Mouse (Mus musculus) forebrain, postnatal 0 days (tissue): ENCODE measurements around the gene Gm17334. TPM values are rescaled to one million over a fixed set of nuclear protein-coding genes. Genes with fewer than 3 reads are reported as not detected.

Source experiments
- ATAC-seq: fragments of 200-750 bp; cut with Nextera tagmentation; 2 replicates; pipeline ENCODE4 v1.8.0; 2017; ENCODE audit warnings: mild to moderate bottlenecking, moderate library complexity
- DNase-seq: peaks from one replicate; pipeline ENCODE4 v3.0.0-alpha.2; 2015
- H3K27ac ChIP-seq: fragments of 300-500 bp; sonication (generic); 2 replicates; pipeline ENCODE4 v1.5.1; 2014; ENCODE audit warnings: low read depth, mild to moderate bottlenecking, antibody characterized with exemption, low read length, moderate library complexity, mixed read lengths
- H3K27me3 ChIP-seq: fragments of 300-500 bp; sonication (generic); 2 replicates; pipeline ENCODE4 v1.6.1; 2014; ENCODE audit warnings: mild to moderate bottlenecking, low read length, mixed read lengths; ENCODE audit not compliant: insufficient read depth
- H3K36me3 ChIP-seq: fragments of 300-500 bp; sonication (generic); 2 replicates; pipeline ENCODE4 v1.6.1; 2014; ENCODE audit warnings: mild to moderate bottlenecking, moderate library complexity; ENCODE audit not compliant: insufficient read depth
- H3K4me1 ChIP-seq: fragments of 300-500 bp; sonication (generic); 2 replicates; pipeline ENCODE4 v1.6.1; 2014; ENCODE audit warnings: antibody characterized with exemption; ENCODE audit not compliant: insufficient read depth
- H3K4me2 ChIP-seq: fragments of 300-500 bp; sonication (generic); 2 replicates; pipeline ENCODE4 v1.6.1; 2014; ENCODE audit warnings: low read depth, mild to moderate bottlenecking, moderate library complexity
- H3K4me3 ChIP-seq: fragments of 300-500 bp; sonication (generic); 2 replicates; pipeline ENCODE4 v1.5.1; 2014; ENCODE audit warnings: low read depth, low read length, mixed read lengths
- H3K9ac ChIP-seq: fragments of 300-500 bp; sonication (generic); 2 replicates; pipeline ENCODE4 v1.6.1; 2014; ENCODE audit warnings: mild to moderate bottlenecking
- H3K9me3 ChIP-seq: fragments of 300-500 bp; sonication (generic); 2 replicates; pipeline ENCODE4 v1.6.1; 2016; ENCODE audit warnings: low read length
- CTCF ChIP-seq: sonication (generic); IDR thresholded peaks from 2 replicates; pipeline ENCODE4 v1.5.1; 2016; ENCODE audit warnings: antibody characterized with exemption, control low read depth, low read depth
- WGBS: fragments of 180-500 bp; shearing (Covaris S2); extraction: QIAGEN DNeasy Blood & Tissue Kit; methylation state at CpG from one replicate; pipeline ENCODE4 v1.1.7; 2014; 5-methylcytosine and 5-hydroxymethylcytosine counted together
- polyA plus RNA-seq: library from polyadenylated mRNA; unstranded; fragments of >200 nt; fragmentation: Nextera tagmentation; extraction: Ambion mirVana; gene quantifications from 2 replicates; pipeline ENCODE4 v1.2.1, GENCODE M21; 2015
- total RNA-seq: library from RNA; depleted of rRNA; stranded (reverse); fragments of >200 nt; gene quantifications from 2 replicates; pipeline ENCODE4 v1.2.3, GENCODE M21; 2014

The Gm17334 gene
- total and polyA plus RNA-seq, 2 experiments from 2014 or later = 1.5 TPM; not detected in 1

DNA sequence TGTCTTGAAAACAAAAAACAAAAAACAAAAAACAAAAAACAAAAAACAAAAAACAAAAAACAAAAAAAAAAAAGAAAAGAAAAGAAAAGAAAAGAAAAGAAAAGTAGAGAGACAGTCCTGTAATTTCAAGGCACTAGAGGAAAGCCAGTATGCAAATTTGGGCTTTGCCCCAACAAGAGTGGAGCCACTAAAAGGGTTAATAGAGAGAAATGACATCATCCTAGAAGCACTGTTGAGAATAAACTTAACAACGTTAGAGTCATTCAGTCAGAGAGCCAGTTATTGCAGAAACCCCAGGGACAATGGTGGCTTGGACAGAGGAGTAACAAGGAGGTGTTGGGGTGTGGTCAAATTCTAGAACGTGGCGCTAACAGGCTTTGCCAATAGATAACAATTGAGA is 41.8 kb upstream of the Gm17334 start:
- DNase-seq = no peak
- WGBS = 61% methylated on average over 3 of the region's 3 CpGs
- no peak for TF ChIP-seq CTCF

DNA sequence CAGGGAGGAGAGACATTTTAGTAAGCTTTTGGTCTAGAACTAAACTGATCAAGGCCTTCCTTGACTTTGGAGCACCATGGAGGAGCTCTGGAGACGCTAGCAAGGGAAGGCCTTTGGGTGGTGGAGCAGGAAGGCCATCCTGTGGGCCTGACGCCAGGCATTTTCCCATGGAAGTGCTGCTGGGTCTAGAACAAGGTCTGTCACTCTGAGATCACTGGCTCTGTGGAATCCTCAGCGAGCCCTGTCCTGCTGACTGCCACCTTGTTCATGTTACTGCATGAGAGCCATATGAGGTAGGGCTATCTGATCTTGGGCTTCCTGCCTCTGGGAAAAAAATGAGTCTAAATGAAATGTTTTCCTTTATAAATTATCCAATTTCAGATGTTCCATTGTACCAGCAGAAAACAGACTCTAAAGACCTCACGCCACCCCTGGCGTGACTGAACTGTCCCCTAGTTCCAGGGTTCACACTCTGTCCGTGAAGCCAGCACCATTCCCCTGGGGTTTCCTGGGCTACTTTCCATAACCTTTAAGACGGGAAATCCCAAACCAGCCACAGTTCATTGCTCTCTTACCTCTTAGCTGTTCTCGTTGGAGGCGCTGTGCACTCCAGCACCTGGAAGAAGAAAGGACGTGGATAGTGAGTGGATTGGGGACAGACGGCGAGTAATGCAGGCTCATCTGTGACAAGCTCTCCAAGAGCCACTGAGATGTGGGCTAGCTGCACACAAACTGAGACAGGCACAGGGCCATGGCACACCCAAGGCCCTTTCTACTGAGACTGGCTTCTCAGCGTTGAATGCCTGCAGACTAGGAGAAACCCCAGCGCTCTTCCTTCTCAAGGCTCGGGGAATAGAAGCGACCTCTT is 40.2 kb upstream of the Gm17334 start:
- no peaks in the 10 kb centered on the region for H3K4me1 ChIP-seq
- H3K9me3 ChIP-seq = no peaks in the 10 kb centered on the region
- DNase-seq (no peak), ATAC-seq (no peak)
- H3K4me2 ChIP-seq = no peak overlapping the region
- no peaks in the 10 kb centered on the region for H3K36me3 ChIP-seq
- no peak overlapping the region for H3K27ac ChIP-seq
- no peak for TF ChIP-seq CTCF
- WGBS = 86% methylated on average over 16 of the region's 16 CpGs
- H3K9ac ChIP-seq = no peak overlapping the region
- H3K27me3 ChIP-seq = no peaks in the 10 kb centered on the region
- H3K4me3 ChIP-seq = no peak overlapping the region

More for the DNA sequence above, 41.8 kb upstream of the Gm17334 start:
- Histone ChIP-seq H3K27me3 (no peaks in the 10 kb centered on the region), H3K4me3 (no peak overlapping the region), H3K36me3 (no peaks in the 10 kb centered on the region), H3K4me1 (no peaks in the 10 kb centered on the region), H3K4me2 (no peak overlapping the region), H3K27ac (no peak overlapping the region), H3K9me3 (no peaks in the 10 kb centered on the region), H3K9ac (no peak overlapping the region)
- no peak for ATAC-seq

DNA sequence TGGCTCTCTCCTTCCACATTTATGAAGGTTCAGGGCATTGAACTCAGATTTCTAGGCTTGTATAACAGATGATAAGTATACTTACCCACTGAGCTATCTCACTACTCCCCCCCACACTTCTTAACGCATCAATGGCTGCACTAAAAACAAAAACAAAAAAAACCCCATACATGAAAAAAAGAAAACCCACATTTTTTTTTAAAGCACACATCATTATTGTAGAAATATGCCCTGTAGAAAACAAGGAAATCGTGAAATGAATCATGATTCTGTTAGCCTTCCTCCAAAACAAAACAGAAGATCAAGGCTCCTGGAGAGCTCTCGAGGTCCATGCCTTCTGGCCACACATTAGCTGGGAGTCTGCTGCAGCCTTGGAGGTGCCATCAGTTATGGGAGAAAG is 38.3 kb upstream of the Gm17334 start:
- no peak for TF ChIP-seq CTCF
- Histone ChIP-seq H3K9me3 (no peaks in the 10 kb centered on the region), H3K9ac (no peak overlapping the region), H3K27me3 (no peaks in the 10 kb centered on the region), H3K27ac (no peak overlapping the region), H3K36me3 (no peaks in the 10 kb centered on the region), H3K4me2 (no peak overlapping the region), H3K4me1 (no peaks in the 10 kb centered on the region), H3K4me3 (no peak overlapping the region)
- DNase-seq (no peak), ATAC-seq (no peak)
- WGBS = 83% methylated on average over 3 of the region's 3 CpGs

DNA sequence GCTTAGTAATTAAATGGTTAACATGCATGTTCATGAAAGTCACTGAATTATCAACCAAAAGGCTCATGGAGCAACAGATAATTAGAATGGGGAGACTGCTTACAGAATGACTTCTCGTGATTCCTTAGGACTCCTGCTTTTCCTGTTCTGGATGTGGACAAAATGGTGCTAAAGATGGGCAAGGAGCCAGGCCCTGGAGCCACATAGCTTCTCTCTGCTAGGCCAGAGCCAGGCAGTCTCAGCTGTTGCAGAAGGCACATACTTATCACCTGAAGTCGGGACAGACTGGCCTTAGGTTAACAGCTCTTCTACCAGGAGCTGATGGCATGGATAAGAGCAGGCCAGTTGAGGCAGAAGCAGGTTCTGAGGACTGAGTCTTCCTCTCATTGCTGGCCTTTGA is 37.8 kb upstream of the Gm17334 start:
- Histone ChIP-seq H3K4me2 (no peak overlapping the region), H3K9me3 (no peaks in the 10 kb centered on the region), H3K9ac (no peak overlapping the region), H3K4me3 (no peak overlapping the region), H3K36me3 (no peaks in the 10 kb centered on the region), H3K27ac (no peak overlapping the region), H3K27me3 (no peaks in the 10 kb centered on the region), H3K4me1 (no peaks in the 10 kb centered on the region)
- TF ChIP-seq CTCF = no peak
- WGBS = 77% methylated on average over 2 of the region's 2 CpGs
- no peak for DNase-seq
- no peak for ATAC-seq

DNA sequence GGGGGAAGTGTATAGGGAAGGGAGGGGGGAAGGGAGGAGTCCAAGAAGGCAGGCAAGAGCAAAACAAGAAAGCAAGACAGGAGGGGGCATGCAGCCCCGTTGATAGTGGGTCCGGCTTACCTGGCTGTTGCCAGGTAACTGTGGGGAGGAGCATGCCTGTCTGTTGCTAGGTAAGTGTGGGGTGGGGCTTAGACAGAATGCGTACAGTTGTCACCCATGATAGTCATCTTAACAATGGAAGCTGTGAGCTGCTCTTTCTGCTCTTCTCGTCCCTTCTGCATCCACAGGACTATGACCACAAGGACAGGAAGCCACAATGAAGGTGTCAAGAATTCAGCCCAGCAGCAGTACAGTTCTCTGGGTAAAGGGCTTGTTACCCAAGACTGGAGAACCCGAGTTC is 37.2 kb upstream of the Gm17334 start:
- TF ChIP-seq CTCF = no peak
- H3K4me3 ChIP-seq = no peak overlapping the region
- no peaks in the 10 kb centered on the region for H3K36me3 ChIP-seq
- no peak overlapping the region for H3K9ac ChIP-seq
- H3K27ac ChIP-seq = no peak overlapping the region
- no peaks in the 10 kb centered on the region for H3K4me1 ChIP-seq
- DNase-seq = no peak
- no peaks in the 10 kb centered on the region for H3K9me3 ChIP-seq
- no peak for ATAC-seq
- no peak overlapping the region for H3K4me2 ChIP-seq
- H3K27me3 ChIP-seq = no peaks in the 10 kb centered on the region
- WGBS = 59% methylated on average over 5 of the region's 5 CpGs

DNA sequence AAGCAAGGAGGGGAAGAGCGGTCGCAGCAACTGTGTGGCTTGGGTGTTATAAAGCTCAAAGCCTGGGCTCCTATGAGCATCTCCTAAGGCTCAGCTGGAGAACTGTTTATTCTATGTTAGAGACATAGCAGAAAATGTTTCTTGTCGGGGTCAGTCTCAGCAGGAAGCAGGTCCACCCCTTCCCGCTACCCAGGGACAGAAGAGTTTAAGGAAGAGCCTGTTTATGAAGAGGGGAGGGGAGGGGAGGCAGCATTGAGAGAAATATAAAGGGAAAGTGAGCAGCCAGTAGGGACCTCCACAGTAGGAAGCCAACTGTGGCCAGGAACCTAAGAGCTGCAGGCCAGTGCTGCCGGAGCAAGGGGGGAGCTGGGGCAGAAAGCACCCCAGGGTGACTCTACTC is 36.4 kb upstream of the Gm17334 start:
- WGBS = 50% methylated on average over 5 of the region's 5 CpGs
- TF ChIP-seq CTCF = no peak
- Histone ChIP-seq H3K9me3 (no peaks in the 10 kb centered on the region), H3K9ac (no peak overlapping the region), H3K4me2 (no peak overlapping the region), H3K27me3 (no peaks in the 10 kb centered on the region), H3K36me3 (no peaks in the 10 kb centered on the region), H3K27ac (no peak overlapping the region), H3K4me1 (no peaks in the 10 kb centered on the region), H3K4me3 (no peak overlapping the region)
- ATAC-seq (no peak), DNase-seq (no peak)

DNA sequence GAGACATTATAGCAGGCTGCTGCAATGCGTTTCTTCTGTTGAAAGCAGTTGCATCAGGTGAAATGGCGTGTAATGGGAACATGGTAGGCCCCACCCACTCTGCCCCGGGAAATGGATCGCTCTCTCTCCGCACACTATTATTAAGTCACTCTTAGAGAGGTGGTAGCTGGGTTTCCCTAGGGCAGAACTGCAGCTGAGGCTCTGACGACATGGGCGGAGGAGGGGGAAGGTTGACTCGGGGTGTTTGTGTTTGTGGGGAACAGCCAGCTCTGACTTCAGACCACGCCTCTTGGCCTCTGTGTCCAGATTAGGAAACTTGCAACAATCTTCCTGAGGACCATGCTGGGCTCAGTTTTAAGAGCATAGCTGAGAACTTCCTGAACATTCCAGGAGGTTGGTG is 32.8 kb upstream of the Gm17334 start:
- H3K9ac ChIP-seq = no peak overlapping the region
- WGBS = 80% methylated on average over 9 of the region's 9 CpGs
- no peak for TF ChIP-seq CTCF
- H3K27me3 ChIP-seq = no peaks in the 10 kb centered on the region
- H3K4me1 ChIP-seq = no peaks in the 10 kb centered on the region
- ATAC-seq (no peak), DNase-seq (no peak)
- no peaks in the 10 kb centered on the region for H3K36me3 ChIP-seq
- H3K4me2 ChIP-seq = no peak overlapping the region
- H3K4me3 ChIP-seq = no peak overlapping the region
- no peak overlapping the region for H3K27ac ChIP-seq
- no peaks in the 10 kb centered on the region for H3K9me3 ChIP-seq
